Mouse (Mus musculus) G1E-ER4 (cell line): ENCODE results near the gene Trpm3. TPM values are rescaled to one million over a fixed set of nuclear protein-coding genes. Genes with fewer than 3 reads are reported as not detected.

ENCODE experiments used
- GATA1 ChIP-seq: IDR thresholded peaks from one replicate; pipeline ENCODE4 v1.8.0; 2012; ENCODE audit warnings: low read length, inconsistent platforms
- polyA plus RNA-seq: library from polyadenylated mRNA; stranded (reverse); fragments of >175 nt; gene quantifications from 2 replicates; pipeline ENCODE4 v1.2.3, GENCODE M21; 2012

Gene Trpm3
- polyA plus RNA-seq, 1 experiment, result not detected

GRCm38 (mm10) chr19:22700871-22701651, 562.2 kb downstream of the Trpm3 start:
- no peak for TF ChIP-seq GATA1

GRCm38 (mm10) chr19:22703876-22704275, 565.0 kb downstream of the Trpm3 start:
- no peak for TF ChIP-seq GATA1

GRCm38 (mm10) chr19:22705414-22705813, 566.6 kb downstream of the Trpm3 start:
- TF ChIP-seq GATA1, result no peak

GRCm38 (mm10) chr19:22719027-22719426, 580.2 kb downstream of the Trpm3 start:
- no peak for TF ChIP-seq GATA1

- TF ChIP-seq GATA1, result no peak
These were observed 591.0 kb downstream of the Trpm3 start for GRCm38 (mm10) chr19:22729846-22730245.

- no peak for TF ChIP-seq GATA1
These were observed 592.1 kb downstream of the Trpm3 start for GRCm38 (mm10) chr19:22730971-22731370.

GRCm38 (mm10) chr19:22736870-22737269, 598.0 kb downstream of the Trpm3 start:
- no peak for TF ChIP-seq GATA1

GRCm38 (mm10) chr19:22739240-22739639, 600.4 kb downstream of the Trpm3 start:
- TF ChIP-seq GATA1, result no peak

- TF ChIP-seq GATA1, result no peak
These were observed 614.5 kb downstream of the Trpm3 start for GRCm38 (mm10) chr19:22753311-22753809.

- TF ChIP-seq GATA1, result no peak
These were observed 615.2 kb downstream of the Trpm3 start for GRCm38 (mm10) chr19:22754071-22754470.

GRCm38 (mm10) chr19:22754498-22754897, 615.7 kb downstream of the Trpm3 start:
- no peak for TF ChIP-seq GATA1

- no peak for TF ChIP-seq GATA1
These were observed 619.6 kb downstream of the Trpm3 start for GRCm38 (mm10) chr19:22758496-22758895.

GRCm38 (mm10) chr19:22768242-22768641, 629.4 kb downstream of the Trpm3 start:
- no peak for TF ChIP-seq GATA1

- no peak for TF ChIP-seq GATA1
These were observed 636.4 kb downstream of the Trpm3 start for GRCm38 (mm10) chr19:22775191-22775695.

GRCm38 (mm10) chr19:22780192-22780843, 641.5 kb downstream of the Trpm3 start:
- no peak for TF ChIP-seq GATA1

GRCm38 (mm10) chr19:22781579-22781978, 642.7 kb downstream of the Trpm3 start:
- no peak for TF ChIP-seq GATA1

- TF ChIP-seq GATA1, result no peak
These were observed 644.9 kb downstream of the Trpm3 start for GRCm38 (mm10) chr19:22783745-22784144.

- no peak for TF ChIP-seq GATA1
These were observed 650.9 kb downstream of the Trpm3 start for GRCm38 (mm10) chr19:22789753-22790152.
